Mouse (Mus musculus) activated CD4-positive, CD25-positive, alpha-beta regulatory T cell (primary cell): ENCODE data around the gene Ggt1. TPM values are rescaled to one million over a fixed set of nuclear protein-coding genes. Genes with fewer than 3 reads are reported as not detected.

ENCODE experiments used
- polyA plus RNA-seq, 2 experiments: library from polyadenylated mRNA; unstranded; fragments of 100-300 nt; shearing (Covaris generic); gene quantifications; one replicate each; pipeline ENCODE4 v1.2.1; 2017

Gene Ggt1
- 1 to 10 TPM; 3.3 to 5.7 TPM for polyA plus RNA-seq

DNA sequence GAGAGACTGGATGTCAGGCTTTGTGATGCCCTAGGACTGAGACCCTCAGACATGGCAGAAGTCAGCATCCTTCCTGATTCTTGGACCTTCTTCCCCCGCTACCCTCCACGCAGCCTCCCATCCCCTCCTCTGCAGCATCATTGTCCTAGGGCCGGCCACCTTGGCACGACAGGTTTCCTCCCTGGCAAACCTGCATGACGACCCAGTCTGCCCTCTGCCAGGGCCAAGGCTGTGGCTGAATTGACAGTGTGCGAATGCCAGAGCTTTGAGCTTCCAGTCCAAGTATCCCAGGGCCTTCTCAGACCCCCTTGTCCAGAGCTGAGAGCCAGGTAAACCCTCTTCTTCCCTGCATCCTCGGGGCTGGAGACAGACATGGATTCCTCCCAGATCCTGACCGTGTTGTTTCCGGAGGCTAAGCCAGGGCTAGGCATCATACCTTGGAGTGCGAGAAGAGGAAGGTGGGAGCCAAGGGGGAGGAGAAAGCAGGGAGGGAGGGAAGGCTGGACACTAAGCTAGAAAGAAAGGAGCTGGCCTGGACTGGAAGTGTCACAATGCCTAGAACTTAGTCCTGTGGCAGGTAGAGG is at the start of gene Ggt1:
Gene Ggt1 (plus strand): TSS at position 534 of the 584 bp plus-strand sequence.

GRCm38 (mm10) chr10:75517073-75517757 is 44.2 kb upstream of the Ggt1 start, which contains the start of gene Snrpd3:
Gene Snrpd3 (plus strand): TSS chr10:75517551.

DNA sequence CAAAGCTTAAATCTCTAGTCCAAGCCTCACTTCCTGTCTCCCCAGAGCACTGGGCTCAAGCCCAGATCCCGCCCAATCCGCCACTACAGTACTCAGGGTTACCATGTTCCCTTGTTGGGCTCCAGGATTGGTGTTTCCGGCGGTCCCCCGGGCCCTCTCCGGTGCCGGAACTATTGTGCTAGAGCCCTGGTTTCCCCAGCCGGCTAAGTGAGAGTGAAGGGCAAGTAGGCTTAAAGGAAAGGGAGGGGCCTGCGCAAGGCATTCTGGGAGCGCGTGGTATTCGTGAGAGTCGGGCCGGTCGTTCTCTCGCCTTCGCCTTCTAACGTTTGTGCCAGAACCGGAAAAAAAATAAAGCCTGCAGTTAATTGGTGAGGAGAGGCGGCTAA is 43.7 kb upstream of the Ggt1 start, which contains the start of gene Gucd1:
Gene Gucd1 (minus strand): TSS at position 215 of the 386 bp plus-strand sequence.

DNA sequence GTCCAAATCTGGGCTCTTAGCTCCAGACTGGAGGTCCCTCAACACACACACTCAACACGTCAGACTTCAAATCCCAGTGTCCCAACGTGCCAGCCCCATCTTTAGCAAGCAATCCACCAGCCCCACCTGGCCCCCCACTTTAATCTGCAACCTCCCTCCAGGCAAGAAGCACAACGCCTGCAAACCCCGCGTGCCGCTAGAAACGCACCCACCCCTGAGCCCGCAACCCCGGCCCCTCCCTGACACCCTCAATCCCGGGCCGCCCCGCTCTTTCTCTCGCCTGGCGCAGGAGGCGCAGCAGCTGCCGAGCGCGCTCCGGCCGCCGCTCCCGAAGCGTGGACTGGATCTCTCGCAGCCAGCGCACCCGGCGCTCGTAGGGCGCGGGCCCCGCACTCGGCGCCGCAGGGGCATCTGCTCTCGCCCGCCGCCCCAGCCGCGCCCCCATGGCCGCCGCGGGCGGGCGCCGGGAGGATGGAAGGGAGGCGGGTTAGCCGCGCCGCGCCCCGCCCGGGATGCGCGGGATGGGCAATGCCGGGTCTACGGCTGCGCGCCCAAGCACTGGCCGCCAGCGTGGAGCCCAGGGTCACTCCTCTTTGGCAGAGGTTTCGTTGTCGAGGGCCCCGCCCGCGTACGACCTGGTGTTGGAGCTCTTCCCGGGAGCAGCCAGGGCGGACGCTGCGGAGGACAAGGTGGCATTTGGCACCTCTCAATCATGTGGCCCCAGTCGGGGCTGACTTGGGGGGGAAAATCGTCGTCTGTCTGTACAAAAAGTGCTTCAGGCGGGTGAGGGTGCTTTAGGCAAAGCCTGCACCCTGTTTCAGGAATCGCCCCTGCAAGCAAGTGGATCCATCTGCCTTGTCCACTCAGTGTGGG is 1.5 kb upstream of the Ggt1 start, which contains the start of gene Lrrc75b:
Gene Lrrc75b (minus strand): TSS at position 655 of the 873 bp plus-strand sequence.

GRCm38 (mm10) chr10:75589129-75589528 is 27.7 kb downstream of the Ggt1 start, which contains the start of gene Ggt5:
Gene Ggt5 (plus strand): TSS chr10:75589340.

Other genes with a start within 250 kb of the Ggt1 start
- gene Adora2a, start 244.7 kb upstream of the Ggt1 start, polyA plus RNA-seq, result 10 to 100 TPM; 20.0 to 53.7 TPM
- under 1 TPM in 1 of 2 experiments, not detected in 1; 0.61 TPM for gene Upb1, start 160.5 kb upstream of the Ggt1 start, polyA plus RNA-seq
- 100 to 1,000 TPM; 158 to 239 TPM for gene Snrpd3, start 44.1 kb upstream of the Ggt1 start, polyA plus RNA-seq
- gene Gucd1, start 43.6 kb upstream of the Ggt1 start, polyA plus RNA-seq, result 10 to 100 TPM; 25.9 to 29.4 TPM
- under 1 TPM in 1 of 2 experiments, not detected in 1; 0.47 TPM for gene Lrrc75b, start 1.3 kb upstream of the Ggt1 start, polyA plus RNA-seq
- gene Ggt5, start 27.7 kb downstream of the Ggt1 start, polyA plus RNA-seq, result 1 to 10 TPM in 1 of 2 experiments, under 1 TPM in 1; 0.29 to 9.0 TPM
- gene Susd2, start 82.4 kb downstream of the Ggt1 start, polyA plus RNA-seq, result 10 to 100 TPM in 1 of 2 experiments, 1 to 10 TPM in 1; 8.5 to 14.4 TPM
- 10 to 100 TPM; 33.3 to 46.4 TPM for gene Cabin1, start 202.7 kb downstream of the Ggt1 start, polyA plus RNA-seq
- gene Ddt, start 211.8 kb downstream of the Ggt1 start, polyA plus RNA-seq, result 10 to 100 TPM; 66.1 to 82.0 TPM
- not detected for gene Gm20441, start 219.3 kb downstream of the Ggt1 start, polyA plus RNA-seq
- gene Gstt3, start 219.8 kb downstream of the Ggt1 start, polyA plus RNA-seq, result 1 to 10 TPM; 2.9 to 7.2 TPM
- gene Gstt1, start 237.0 kb downstream of the Ggt1 start, polyA plus RNA-seq, result 1 to 10 TPM in 1 of 2 experiments, under 1 TPM in 1; 0.25 to 1.1 TPM